Mouse (Mus musculus) urinary bladder, adult 2 months (tissue): Measurements from ENCODE around the gene Fam111a. TPM values are rescaled to one million over a fixed set of nuclear protein-coding genes. Genes with fewer than 3 reads are reported as not detected.

Source experiments
- DNase-seq: peaks from one replicate; pipeline ENCODE4 v3.0.0; 2022; ENCODE audit warnings: low spot score
- polyA plus RNA-seq: library from polyadenylated mRNA; depleted of rRNA; stranded (reverse); fragments of >200 nt; gene quantifications from 2 replicates; pipeline ENCODE4 v1.2.3, GENCODE M21; 2012; rRNA removed

The Fam111a gene
- polyA plus RNA-seq, 1 experiment, result 5.8 TPM

DNA sequence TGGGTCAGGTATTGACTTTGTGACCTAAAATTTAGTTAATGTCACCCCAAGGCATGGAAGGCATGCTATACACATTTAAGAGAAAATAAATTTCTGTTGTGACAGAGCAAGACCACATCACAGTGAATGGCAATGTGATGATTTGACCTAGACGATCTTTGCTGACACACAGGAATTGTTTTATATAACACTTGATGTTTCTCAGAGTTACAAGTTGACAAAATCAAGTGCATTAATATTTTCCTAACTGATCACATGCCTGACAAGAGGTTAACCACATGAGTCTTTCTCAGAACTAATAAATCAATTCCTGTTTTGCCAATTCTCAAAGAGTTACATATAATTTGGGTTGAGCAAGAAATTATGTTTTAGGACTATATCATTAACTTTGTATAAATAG is 68.1 kb downstream of the Fam111a start:
- no peak for DNase-seq

DNA sequence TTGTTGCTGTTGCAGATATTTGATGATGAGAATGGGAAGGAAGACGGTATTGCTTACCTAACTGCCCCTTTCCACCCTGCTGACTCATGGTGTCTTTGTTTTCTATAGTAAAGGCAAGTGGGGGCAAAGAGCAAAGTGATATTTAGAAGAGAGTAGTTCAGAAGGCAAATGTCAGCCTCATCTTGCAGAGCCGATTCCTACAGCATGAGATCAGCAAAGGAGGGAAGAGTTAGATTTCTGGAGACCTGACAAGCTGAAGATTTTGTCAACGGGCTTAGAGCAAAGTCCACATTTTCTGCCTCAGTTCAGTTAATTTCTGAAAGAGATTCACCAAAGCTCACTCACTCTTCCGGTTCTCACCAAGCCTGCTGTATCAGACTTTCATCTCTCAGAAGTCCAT is 87.6 kb downstream of the Fam111a start, which contains the start of gene Glyat:
Gene Glyat (plus strand): TSS at position 133 of the 400 bp plus-strand sequence.
- DNase-seq, result no peak

DNA sequence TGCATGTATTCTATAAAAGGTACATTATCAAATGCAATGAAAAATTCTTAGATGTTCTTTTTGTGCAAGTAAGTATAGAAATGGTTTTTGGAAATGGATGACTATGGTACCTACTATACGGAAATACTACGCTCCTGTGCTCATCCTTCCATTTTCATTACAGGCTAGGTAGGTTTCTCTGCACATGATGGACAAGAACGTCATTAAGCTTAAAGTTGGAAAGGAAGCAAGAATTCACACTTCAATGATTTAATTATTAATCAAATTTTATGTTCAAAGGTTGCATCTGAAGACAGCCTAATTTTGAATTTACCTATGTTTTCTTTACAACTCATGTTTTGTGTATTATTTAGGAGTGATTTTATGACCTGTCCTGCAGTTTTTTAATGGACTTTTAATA is 88.7 kb downstream of the Fam111a start:
- DNase-seq, result no peak

DNA sequence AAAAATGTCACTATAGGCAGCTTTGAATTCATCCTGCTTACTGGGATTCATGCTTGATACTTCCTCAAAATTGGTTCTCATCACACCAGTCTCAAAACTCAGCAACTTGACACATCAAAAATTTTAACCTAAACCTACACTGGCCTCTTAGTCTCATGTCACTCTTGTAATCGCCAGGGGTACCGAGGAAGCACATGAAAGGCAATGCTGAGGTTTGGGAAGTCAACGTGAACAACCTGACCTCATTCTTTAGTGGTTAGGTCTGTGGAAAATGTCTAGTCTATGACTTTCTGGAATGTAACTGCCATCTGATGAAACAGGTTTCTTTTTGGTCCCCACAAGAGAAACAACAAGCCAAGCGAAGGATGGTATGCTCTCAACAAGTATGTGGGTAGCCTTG is 89.4 kb downstream of the Fam111a start:
- DNase-seq, result no peak

DNA sequence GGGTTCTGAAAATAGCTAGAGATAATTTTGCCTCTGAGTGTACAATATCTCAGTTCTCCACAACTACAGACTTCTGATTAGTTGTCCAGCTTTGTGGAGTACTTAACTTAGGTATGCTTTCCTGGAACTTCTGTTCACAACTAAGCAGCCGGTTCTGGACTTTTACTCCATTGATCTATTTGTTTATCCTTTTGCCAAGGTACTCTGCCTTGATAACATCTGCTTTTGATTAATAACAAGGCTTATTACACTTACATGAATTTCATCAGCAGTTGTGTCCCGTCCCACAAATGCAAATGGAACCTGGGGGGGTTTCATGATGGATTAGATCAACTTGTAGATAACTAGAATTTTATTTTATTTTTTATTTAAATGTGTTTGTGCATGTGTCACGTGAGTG is 91.3 kb downstream of the Fam111a start:
- DNase-seq, result no peak

DNA sequence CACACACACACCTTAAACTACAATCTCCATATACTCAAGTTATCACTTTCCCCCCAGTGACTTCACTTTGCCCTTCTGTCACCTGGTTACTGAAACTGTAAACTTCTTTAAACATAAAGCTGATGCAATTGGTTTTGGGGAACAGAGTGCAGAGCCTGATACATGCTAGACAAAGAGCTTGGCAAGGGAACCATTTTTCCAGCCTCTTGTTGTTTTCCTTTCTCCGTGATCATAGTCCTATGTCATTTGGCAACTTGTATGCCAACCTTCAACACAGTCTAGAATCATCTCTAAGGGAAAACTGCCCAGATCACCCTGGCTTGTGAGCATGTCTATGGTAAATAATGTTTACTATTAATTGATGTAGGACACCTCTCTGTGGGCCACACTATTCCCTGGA is 92.5 kb downstream of the Fam111a start:
- no peak for DNase-seq

Other genes starting within 250 kb of the Fam111a start
- not detected in 2 replicates for gene Olfr1436, start 246.6 kb upstream of the Fam111a start, polyA plus RNA-seq
- gene Olfr1437, start 220.6 kb upstream of the Fam111a start, polyA plus RNA-seq, result not detected in 2 replicates
- gene Olfr1438-ps1, start 209.8 kb upstream of the Fam111a start, polyA plus RNA-seq, result not detected in 2 replicates
- gene Olfr1440, start 158.5 kb upstream of the Fam111a start, polyA plus RNA-seq, result not detected in 2 replicates
- gene Olfr1441, start 128.3 kb upstream of the Fam111a start, polyA plus RNA-seq, result not detected in 2 replicates
- gene Pfpl, start 117.8 kb upstream of the Fam111a start, polyA plus RNA-seq, result not detected in 2 replicates
- 11.6 and 15.2 TPM in 2 replicates for gene Mpeg1, start 85.0 kb upstream of the Fam111a start, polyA plus RNA-seq
- gene Dtx4, start 44.3 kb upstream of the Fam111a start, polyA plus RNA-seq, result 12.6 and 16.8 TPM in 2 replicates
- not detected in 2 replicates for gene Gm4952, start 54.2 kb downstream of the Fam111a start, polyA plus RNA-seq
- 0.14 and 0.15 TPM in 2 replicates for gene Glyat, start 87.6 kb downstream of the Fam111a start, polyA plus RNA-seq
- gene Olfr1442, start 124.7 kb downstream of the Fam111a start, polyA plus RNA-seq, result not detected in 2 replicates
- not detected in 2 replicates for gene Olfr1443, start 132.4 kb downstream of the Fam111a start, polyA plus RNA-seq
- gene Keg1, start 150.0 kb downstream of the Fam111a start, polyA plus RNA-seq, result not detected in 2 replicates
- gene Cntf, start 219.9 kb downstream of the Fam111a start, polyA plus RNA-seq, result 1.8 and 2.9 TPM in 2 replicates